Mouse (Mus musculus): ENCODE data around the gene Lrba. TPM values are rescaled to one million over a fixed set of nuclear protein-coding genes. Genes with fewer than 3 reads are reported as not detected.

The Lrba gene
- total and polyA plus RNA-seq, 3 experiments: 12.3 to 22.6 (median 13.8) TPM

GRCm38 (mm10) chr3:86522880-86523505, 298.5 kb downstream of the Lrba start (continued):
- TF ChIP-seq ZMIZ1 (IDR thresholded peaks at IDR 0.05; ENCODE audit: low read depth, low read length) (no peak), MYC (IDR thresholded peaks at IDR 0.05; ENCODE audit: low read depth, low read length) (no peak), UBTF (IDR thresholded peaks at IDR 0.05; ENCODE audit: low read depth, low read length) (no peak), GABPA (IDR thresholded peaks at IDR 0.05; ENCODE audit: insufficient replicate concordance, low read depth, low read length) (no peak), MAFK (IDR thresholded peaks at IDR 0.05; ENCODE audit: insufficient replicate concordance, low read length) (peak; percentile 65; the same call in 1 of the 2 replicates)

DNA sequence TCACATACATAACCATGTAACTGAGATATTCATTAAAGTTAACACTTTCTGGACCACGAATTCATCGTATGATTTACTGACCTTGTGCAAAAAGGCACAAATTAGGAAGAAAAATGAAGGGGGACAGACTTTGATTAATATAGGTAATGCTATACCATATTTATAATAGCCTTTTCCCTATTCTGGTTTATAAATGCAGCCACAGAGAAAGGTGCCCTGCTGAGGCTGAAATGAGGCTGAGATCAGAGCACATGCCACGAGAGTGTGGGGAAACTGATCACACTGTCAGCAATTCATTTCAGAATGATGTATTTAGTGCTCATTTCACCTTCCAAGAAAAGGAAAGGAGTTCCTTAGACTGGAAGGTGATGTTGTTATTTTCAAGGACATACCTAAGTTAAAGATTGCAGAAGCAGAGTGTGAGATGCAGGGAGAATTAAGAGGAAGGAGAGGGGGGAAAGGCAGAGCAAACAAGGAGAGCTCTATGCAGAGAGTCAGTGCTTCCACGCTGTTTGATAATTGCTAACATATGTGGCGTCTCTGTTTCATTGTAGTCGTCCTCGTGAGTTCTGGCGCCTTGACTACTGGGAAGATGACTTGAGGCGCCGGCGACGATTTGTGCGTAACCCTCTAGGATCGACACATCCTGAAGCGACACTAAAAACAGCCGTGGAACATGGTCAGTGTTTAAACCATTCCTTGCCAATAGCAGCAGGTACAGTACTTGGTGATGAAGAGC, 307.2 kb downstream of the Lrba start:
- in situ Hi-C loops (cut with MboI; ENCODE audit: low pct_ligation_motif_present, low pct_unique_long_range_greater_than_20kb, low sequenced_read_pairs) (no loop called here), dilution Hi-C loops (cut with MboI; ENCODE audit: extremely low pct_ligation_motif_present, extremely low pct_unique_long_range_greater_than_20kb, low sequenced_read_pairs) (no loop called here)
- H3K36me3 ChIP-seq (replicated peaks in 1 of 2; ENCODE audit: control insufficient read depth in 1 of 2, insufficient read depth in 1 of 2, low read length in 1 of 2): no peaks in the 10 kb centered on the region
- H3K4me1 ChIP-seq (ENCODE audit: control insufficient read depth in 1 of 2, insufficient read depth in 2 of 2): no peaks in the 10 kb centered on the region
- DNase-seq (ENCODE audit: extremely low read depth): no peak
- no peak overlapping the region for H3K4me3 ChIP-seq (replicated peaks in 1 of 3; ENCODE audit: low read depth in 2 of 3, low read length in 2 of 3, poor library complexity in 1 of 3)
- H3K9me3 ChIP-seq (replicated peaks; ENCODE audit: low read length): no peaks in the 10 kb centered on the region
- no peak overlapping the region for H3K4me2 ChIP-seq (ENCODE audit: insufficient read depth, low read depth, poor library complexity, severe bottlenecking)
- H3K27ac ChIP-seq (ENCODE audit: insufficient read depth, low read depth): no peak overlapping the region
- H3K79me2 ChIP-seq (replicated peaks; ENCODE audit: control insufficient read depth, extremely low read depth, insufficient read depth, poor library complexity, severe bottlenecking): no peaks in the 10 kb centered on the region
- H3K27me3 ChIP-seq (replicated peaks): no peaks in the 10 kb centered on the region
- H3K9ac ChIP-seq (ENCODE audit: insufficient read depth, low read depth): no peak overlapping the region
- TF ChIP-seq POLR2A (IDR thresholded peaks at IDR 0.05; ENCODE audit: low read depth, low read length) (no peak), IRF4 (IDR thresholded peaks at IDR 0.05; ENCODE audit: low read depth, low read length) (no peak), MXI1 (IDR thresholded peaks at IDR 0.05; ENCODE audit: low read depth, low read length) (no peak), ZKSCAN1 (IDR thresholded peaks at IDR 0.05; ENCODE audit: borderline replicate concordance, low read depth, low read length) (no peak), ELF1 (IDR thresholded peaks at IDR 0.05; ENCODE audit: low read depth, low read length) (no peak), CHD1 (IDR thresholded peaks at IDR 0.05; ENCODE audit: low read depth, low read length) (no peak), PAX5 (IDR thresholded peaks at IDR 0.05; ENCODE audit: low read length) (no peak), ETS1 (conservative IDR thresholded peaks at IDR 0.05; ENCODE audit: low read depth, low read length) (no peak), JUN (IDR thresholded peaks at IDR 0.05; ENCODE audit: insufficient read depth, low read depth, low read length) (no peak), CTCF (conservative IDR thresholded peaks at IDR 0.05 in 1 of 2, IDR thresholded peaks at IDR 0.05 in 1 of 2; ENCODE audit: low read depth in 2 of 2, low read length in 2 of 2) (no peak), HCFC1 (IDR thresholded peaks at IDR 0.05; ENCODE audit: low read depth, low read length) (no peak), E2F4 (IDR thresholded peaks at IDR 0.05; ENCODE audit: insufficient replicate concordance, low read depth, low read length) (no peak), MAX (IDR thresholded peaks at IDR 0.05; ENCODE audit: low read length) (no peak), SMC3 (IDR thresholded peaks at IDR 0.05; ENCODE audit: low read depth, low read length) (no peak), MAFK (IDR thresholded peaks at IDR 0.05; ENCODE audit: insufficient replicate concordance, low read length) (no peak), JUND (conservative IDR thresholded peaks at IDR 0.05; ENCODE audit: low read depth, low read length) (no peak), ZNF384 (IDR thresholded peaks at IDR 0.05; ENCODE audit: low read depth, low read length) (no peak)

Data from CH12.LX (cell line).